Mouse (Mus musculus): ENCODE measurements around the gene Cts3.
"Not testable (repeated sequence)": the region's sequence is repeated elsewhere in the genome, so short reads cannot be mapped to it uniquely, and the experiment has no call there.

Gene Cts3

DNA sequence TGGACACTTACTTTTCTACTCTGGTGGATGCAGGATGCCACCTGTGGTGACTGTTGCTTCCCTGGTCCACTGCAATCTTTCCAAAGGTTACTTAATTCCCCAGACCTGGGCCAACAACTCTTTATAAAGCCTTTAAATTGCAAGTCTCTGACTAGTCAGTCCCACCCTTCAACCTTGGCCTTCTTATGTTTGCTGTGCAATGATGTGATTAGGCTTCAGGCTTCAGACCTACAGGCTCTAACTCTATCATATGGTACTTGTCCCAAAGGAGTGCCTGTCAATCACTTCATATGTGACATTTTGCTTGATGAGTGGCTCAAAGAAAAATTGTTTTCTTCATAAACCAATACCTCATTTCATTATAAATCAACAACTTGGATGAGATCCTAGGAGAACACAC, at the start of gene Cts3:
TSS of gene Cts3 (minus strand) at position 101 of the 400 bp plus-strand sequence.
- DNase-seq (ENCODE audit: low spot score) = no peak

DNA sequence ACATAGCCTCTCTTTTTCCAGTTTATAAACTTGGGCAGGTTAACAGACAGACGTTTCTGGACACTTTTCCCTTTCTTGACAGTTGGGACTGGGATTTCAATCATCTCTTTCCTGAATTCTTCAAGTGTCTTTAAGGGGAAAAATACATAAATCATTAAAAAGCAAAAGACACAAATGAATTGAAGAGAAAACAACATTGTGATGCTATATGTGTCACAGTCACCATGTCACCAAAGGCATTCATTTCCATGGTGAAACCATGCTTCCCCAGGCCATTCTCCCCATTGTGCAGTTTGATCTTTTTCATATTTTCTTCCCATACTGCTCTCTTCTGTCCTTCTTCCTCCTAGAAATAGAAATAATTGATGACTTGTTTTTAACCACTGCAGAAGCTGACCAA, 1.9 kb downstream of the Cts3 start, which contains the start of gene Gm49352:
TSS of gene Gm49352 (minus strand) at position 101 of the 400 bp plus-strand sequence.
- DNase-seq (ENCODE audit: low spot score) = not testable (repeated sequence)

DNA sequence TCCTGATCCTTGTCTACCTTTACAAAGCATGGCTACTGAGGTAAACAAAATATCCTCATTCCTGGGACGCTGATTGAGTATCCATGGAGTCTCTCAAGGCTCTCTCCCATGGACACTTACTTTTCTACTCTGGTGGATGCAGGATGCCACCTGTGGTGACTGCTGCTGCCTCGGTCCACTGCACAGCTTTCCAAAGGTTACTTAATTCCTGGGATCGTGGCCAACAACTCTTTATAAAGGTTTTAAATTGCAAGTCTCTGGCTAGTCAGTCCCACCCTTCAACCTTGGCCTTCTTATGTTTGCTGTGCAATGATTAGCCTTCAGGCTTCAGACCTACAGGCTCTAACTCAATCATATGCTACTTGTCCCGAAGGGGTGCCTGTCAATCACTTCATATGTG, 28.3 kb downstream of the Cts3 start, which contains the start of gene Ctsm:
TSS of gene Ctsm (minus strand) at position 209 of the 400 bp plus-strand sequence.
- no peak for DNase-seq (ENCODE audit: low spot score)
